Mouse (Mus musculus): ENCODE results near the gene Capn7.

Gene Capn7

GRCm38 (mm10) chr14:31336369-31337155 is at the start of gene Capn7:
Gene Capn7 (plus strand): TSS chr14:31336638.
- peak; percentile 99 for DNase-seq

GRCm38 (mm10) chr14:31313192-31313591 is 23.2 kb upstream of the Capn7 start:
- no peak for DNase-seq

GRCm38 (mm10) chr14:31316613-31317012 is 19.8 kb upstream of the Capn7 start:
- DNase-seq: no peak

GRCm38 (mm10) chr14:31317754-31318153 is 18.7 kb upstream of the Capn7 start:
- DNase-seq: no peak

GRCm38 (mm10) chr14:31319546-31319945 is 16.9 kb upstream of the Capn7 start:
- no peak for DNase-seq

GRCm38 (mm10) chr14:31321181-31321580 is 15.3 kb upstream of the Capn7 start:
- DNase-seq: no peak

GRCm38 (mm10) chr14:31322191-31322590 is 14.2 kb upstream of the Capn7 start:
- no peak for DNase-seq

GRCm38 (mm10) chr14:31323189-31323588 is 13.2 kb upstream of the Capn7 start:
- DNase-seq: no peak

- DNase-seq: no peak
Observed at GRCm38 (mm10) chr14:31323849-31324792, 12.3 kb upstream of the Capn7 start, which contains the start of gene Dnah1. Gene Dnah1 (minus strand): TSS chr14:31323896.

- DNase-seq: no peak
Observed at GRCm38 (mm10) chr14:31324851-31325250, 11.6 kb upstream of the Capn7 start.

GRCm38 (mm10) chr14:31325551-31325950 is 10.9 kb upstream of the Capn7 start:
- no peak for DNase-seq

- DNase-seq: no peak
Observed at GRCm38 (mm10) chr14:31326770-31327169, 9.7 kb upstream of the Capn7 start.

GRCm38 (mm10) chr14:31327196-31327595 is 9.2 kb upstream of the Capn7 start:
- no peak for DNase-seq

GRCm38 (mm10) chr14:31327681-31328080 is 8.8 kb upstream of the Capn7 start:
- no peak for DNase-seq

GRCm38 (mm10) chr14:31329741-31330140 is 6.7 kb upstream of the Capn7 start:
- no peak for DNase-seq

GRCm38 (mm10) chr14:31330957-31331356 is 5.5 kb upstream of the Capn7 start:
- DNase-seq: no peak

- DNase-seq: no peak
Observed at GRCm38 (mm10) chr14:31335765-31336164, 673 bp upstream of the Capn7 start.

GRCm38 (mm10) chr14:31337406-31337805 is 968 bp downstream of the Capn7 start:
- no peak for DNase-seq

- DNase-seq: no peak
Observed at GRCm38 (mm10) chr14:31337947-31338346, 1.5 kb downstream of the Capn7 start.

GRCm38 (mm10) chr14:31343241-31343640 is 6.8 kb downstream of the Capn7 start:
- DNase-seq: no peak

GRCm38 (mm10) chr14:31345367-31345766 is 8.9 kb downstream of the Capn7 start:
- DNase-seq: no peak

GRCm38 (mm10) chr14:31362236-31362635 is 25.8 kb downstream of the Capn7 start:
- DNase-seq: no peak

- no peak for DNase-seq
Observed at GRCm38 (mm10) chr14:31364589-31364988, 28.2 kb downstream of the Capn7 start.

GRCm38 (mm10) chr14:31365350-31365749 is 28.9 kb downstream of the Capn7 start:
- DNase-seq: peak; percentile 79
